In genomic region chr4:55535012-55535411, GRCm38 (mm10) we compare ENCODE assay signal across 23 mouse cellular contexts.
"Had no signal": no experiment of that assay in that cellular context is flagged by ENCODE, and none has a peak within 500 bp of the region (broad histone marks: within the 10 kb centered on the region; RNA-seq: fewer than 3 reads in every experiment).

No protein-coding gene starts in this region.

- H3K27me3 ChIP-seq: heart, embryonic 15.5 days had no signal

- DNase-seq: gastrocnemius, postnatal 14 days; heart, adult 2 months; heart, postnatal 14 days; kidney, adult 18-20 months; kidney, adult 8-10 months; kidney, postnatal 10 days; kidney, postnatal 25 days; kidney, postnatal 4 days; liver had no signal

- ATAC-seq: hindbrain, embryonic 16.5 days; inflammation-experienced regulatory T-cells, adult 6 months; intestine, embryonic 15.5 days; intestine, postnatal 0 days had no signal

- H3K4me3 ChIP-seq: heart, adult 2 months; heart, embryonic 13.5 days; heart, embryonic 15.5 days; hindbrain, embryonic 10.5 days; hindbrain, embryonic 12.5 days; intestine, embryonic 15.5 days; layer of hippocampus, adult 2 months; left cerebral cortex, adult 2 months; limb, embryonic 10.5 days; limb, embryonic 12.5 days had no signal

- H3K4me2 ChIP-seq: heart, embryonic 11.5 days; heart, embryonic 13.5 days; heart, embryonic 15.5 days; hindbrain, embryonic 12.5 days; hindbrain, embryonic 14.5 days; intestine, embryonic 15.5 days; limb, embryonic 12.5 days had no signal

- H3K9ac ChIP-seq: heart, embryonic 13.5 days; heart, embryonic 15.5 days; hindbrain, embryonic 12.5 days; hindbrain, embryonic 14.5 days; intestine, embryonic 15.5 days; limb, embryonic 12.5 days had no signal

- H3K36me3 ChIP-seq: heart, embryonic 13.5 days; heart, embryonic 15.5 days; hindbrain, embryonic 10.5 days; hindbrain, embryonic 12.5 days; intestine, embryonic 15.5 days; limb, embryonic 10.5 days; limb, embryonic 12.5 days had no signal

- H3K9me3 ChIP-seq: heart, embryonic 13.5 days; heart, embryonic 15.5 days; hindbrain, embryonic 10.5 days; hindbrain, embryonic 12.5 days; intestine, embryonic 15.5 days; limb, embryonic 10.5 days; limb, embryonic 12.5 days had no signal

- H3K27ac ChIP-seq: heart, embryonic 13.5 days; heart, embryonic 15.5 days; hindbrain, embryonic 10.5 days; hindbrain, embryonic 12.5 days; hindbrain, embryonic 14.5 days; intestine, embryonic 15.5 days; layer of hippocampus, adult 2 months; left cerebral cortex, adult 2 months; limb, embryonic 10.5 days; limb, embryonic 12.5 days had no signal
